Mouse (Mus musculus) mature B cell (primary cell): ENCODE data around the gene D930020B18Rik.

Experiments
- in situ Hi-C: fragments of 300-500 bp; cut with MboI; formaldehyde crosslinking; loops from 2 replicates; pipeline ENCODE4 v1.14.3; 2019

The D930020B18Rik gene

DNA sequence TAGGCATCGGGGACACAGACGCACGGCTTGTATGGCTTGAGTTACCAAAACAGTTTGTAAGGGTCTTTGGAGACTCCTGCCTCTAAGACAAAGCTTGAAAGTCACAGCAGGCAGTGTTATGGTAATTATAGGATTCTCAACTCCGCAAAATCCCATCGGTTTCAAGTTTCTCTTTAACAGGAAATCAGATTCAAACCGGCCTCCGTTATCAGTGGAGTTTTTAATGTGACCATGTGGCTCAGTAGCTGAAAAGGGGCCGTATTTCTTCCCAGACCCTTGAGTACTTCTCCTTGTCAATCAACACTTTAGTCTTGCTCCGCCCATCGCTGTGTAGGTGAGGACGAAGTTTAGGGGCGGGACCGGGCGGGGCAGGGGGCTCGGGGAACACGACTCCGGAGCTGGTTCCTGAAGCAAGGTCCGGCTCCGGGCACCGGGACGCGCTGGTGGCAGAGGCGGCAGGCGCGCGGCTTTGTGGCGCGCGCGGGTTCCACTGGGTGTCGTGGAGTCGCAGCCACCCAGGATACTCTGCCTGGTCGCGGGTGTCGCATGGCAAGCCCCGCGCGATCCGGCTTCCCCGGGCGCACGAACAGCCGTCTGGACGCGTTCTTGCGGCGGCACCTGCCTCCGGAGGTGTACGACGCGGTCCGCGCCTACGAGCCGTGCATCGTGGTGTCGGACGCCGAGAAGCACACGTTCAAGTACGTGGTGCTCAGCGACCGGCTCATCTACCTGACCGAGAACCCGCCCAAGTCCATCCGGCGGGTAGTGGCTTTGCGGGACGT, at the start of gene D930020B18Rik:
Gene D930020B18Rik, plus strand, starts transcription at position 317 of the 782 bp plus-strand sequence.
- in situ Hi-C loops: no loop called here

DNA sequence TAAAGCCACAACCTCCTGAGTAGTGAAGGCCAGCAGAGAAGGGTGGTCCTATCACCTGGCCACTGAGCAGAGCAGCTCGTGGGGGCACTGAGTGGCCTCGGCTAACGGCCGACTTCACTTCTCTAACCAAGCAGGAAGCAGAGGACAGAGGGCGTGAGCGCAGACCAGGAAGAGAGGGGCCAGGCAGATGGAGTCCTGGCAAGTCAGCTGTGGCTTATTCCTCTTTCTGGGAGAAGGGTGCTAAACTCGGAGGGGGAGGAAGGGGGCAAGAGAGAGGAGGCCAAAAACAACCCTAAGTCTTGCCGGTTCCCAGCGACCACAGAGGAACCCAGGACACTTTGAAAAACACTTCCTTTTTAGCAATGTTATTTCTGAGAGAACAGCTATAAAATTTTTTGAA, 44.8 kb upstream of the D930020B18Rik start:
- in situ Hi-C loops: no loop called here

DNA sequence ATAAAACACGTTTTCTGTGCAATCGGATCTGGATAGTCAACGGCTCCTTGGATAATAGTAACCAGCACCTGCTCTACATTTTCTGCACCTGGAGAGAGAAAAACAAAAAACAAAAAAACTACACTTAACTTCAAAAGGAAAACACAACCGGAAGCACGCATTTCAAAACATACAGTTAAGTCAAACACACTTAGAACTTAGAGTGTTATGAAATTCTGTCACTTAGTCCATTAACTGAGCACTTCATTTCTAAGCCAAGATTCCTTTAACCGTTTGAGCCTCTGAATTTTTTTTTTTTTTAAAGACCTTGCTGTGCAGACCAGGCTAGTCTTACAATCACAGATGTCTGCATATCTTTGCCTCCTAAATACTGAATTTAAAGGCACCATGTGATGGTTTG, 40.1 kb upstream of the D930020B18Rik start:
- in situ Hi-C loops: no loop called here

DNA sequence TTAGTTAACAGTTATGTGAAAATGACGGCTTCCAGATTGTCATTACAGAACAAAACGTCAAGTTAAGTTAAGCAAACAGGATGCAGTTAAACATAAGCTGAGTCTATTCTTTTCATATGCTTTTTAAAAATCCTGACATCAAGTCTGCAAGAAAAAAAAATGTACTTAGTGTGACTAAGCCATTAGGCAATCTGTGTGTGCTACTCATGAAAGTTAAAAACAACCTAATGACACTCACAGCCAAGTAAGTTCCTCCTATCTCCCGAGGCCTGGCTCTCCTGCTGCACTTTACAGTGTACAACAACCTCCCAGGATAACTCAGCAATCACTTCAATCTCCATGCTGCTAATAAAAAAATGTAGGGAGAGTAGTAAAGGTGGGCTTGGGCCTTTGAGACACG, 37.8 kb upstream of the D930020B18Rik start:
- in situ Hi-C loops: no loop called here

DNA sequence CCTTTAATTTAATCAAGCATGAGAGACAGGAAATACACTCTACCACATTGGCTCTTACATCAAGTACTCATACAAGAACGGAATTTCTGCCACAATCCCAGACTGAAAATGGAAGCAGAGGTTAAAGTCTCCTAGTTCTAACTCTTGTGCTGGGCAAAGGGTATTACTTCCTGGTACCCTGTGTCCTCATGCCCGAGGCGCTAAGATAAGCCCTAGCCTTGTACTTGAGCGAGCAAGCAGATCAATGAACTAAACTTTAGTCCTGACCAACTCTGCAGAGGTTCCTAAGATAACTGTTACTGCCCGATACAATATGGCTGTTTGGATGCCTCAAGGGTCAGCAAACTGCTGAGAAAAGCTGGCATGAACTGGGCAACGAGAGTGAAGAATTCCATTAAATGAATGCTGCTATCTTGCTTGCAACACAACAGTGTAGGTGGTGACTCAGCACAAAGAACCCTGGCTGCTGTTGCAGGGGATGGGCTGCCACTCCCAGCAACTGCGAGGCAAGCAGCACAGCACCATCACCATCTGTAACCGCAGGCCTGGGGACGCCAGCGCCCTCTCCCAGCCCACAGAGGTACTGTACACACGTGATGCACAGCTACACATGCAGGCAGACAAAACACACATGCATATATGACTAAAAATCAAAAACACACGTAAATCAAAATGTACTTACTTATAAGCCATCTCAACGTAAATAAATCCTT, 36.6 kb upstream of the D930020B18Rik start:
- in situ Hi-C loops: no loop called here

DNA sequence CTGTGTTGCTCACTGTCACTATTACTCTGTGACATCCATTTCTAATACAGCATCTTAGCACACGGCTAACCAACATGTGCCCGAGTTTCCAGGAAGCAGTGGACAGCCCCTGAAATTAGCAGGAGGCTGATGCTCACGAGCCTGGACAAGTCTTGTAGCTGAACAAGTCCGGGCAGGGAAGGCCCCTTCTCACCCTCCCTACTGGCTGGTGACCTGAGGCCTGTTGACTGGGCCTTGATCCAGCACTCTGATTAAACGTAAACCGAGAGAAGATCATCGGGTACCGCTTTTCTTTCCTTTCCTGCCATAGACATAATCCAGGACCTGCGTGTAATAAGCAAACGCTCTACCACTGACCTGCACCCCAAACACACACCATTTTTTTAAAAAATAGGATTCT, 33.2 kb upstream of the D930020B18Rik start:
- in situ Hi-C loops: no loop called here

DNA sequence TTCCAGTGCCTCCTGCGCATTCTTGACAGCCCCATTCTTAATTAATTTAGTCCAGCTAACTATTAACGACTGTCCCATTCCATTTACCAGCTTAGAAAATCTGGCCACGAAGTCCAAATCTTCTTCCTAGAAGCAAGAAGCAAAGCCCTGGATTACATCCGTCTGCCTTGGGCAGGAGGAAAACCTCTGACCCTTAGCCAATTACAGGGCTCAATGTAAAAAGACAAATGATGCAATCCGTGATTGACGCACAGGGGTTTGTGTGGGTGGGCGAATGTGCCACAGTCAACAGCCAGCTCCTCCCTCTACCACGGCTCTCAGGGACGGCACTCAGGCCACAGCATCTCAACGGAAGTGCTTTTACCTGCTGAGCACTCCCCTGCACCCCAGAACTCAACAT, 29.8 kb upstream of the D930020B18Rik start:
- in situ Hi-C loops: no loop called here

DNA sequence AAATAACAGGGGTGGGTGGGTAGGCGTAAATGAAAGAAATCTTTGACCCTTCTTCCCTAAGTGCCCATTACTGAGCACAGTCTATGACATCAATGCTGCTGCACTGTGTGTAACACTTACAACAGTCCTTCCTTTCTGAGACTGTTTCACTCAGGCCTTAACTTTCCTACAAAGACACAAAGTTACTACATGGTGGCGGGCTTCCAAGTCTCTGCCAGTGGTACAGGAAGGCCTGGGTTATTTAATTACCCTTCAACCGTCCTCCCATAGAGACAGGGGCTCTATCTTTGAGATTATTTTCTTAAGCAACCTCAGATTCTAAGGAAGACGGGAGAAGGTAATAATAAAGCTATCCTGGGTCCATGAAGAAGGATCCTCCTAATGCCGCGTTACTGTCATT, 28.9 kb upstream of the D930020B18Rik start:
- in situ Hi-C loops: no loop called here

DNA sequence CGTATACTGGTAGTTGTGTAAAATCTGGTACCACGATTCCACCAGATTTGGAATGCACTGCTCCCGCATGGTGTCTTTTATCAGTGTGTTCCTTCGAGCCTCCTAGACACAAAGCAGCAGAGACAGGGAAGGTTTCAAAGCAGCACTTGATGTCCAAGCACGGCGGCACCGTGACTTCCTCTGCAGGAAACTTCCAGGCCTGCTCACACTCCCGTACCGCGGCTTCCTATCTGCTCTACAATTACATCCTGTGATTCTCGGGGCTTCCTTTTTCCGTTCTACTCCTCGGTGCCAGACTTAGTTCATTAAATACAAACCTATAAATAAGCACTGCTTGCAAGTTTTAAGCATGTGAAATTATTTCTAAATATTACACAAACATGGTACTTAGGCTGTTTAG, 27.8 kb upstream of the D930020B18Rik start:
- in situ Hi-C loops: no loop called here

DNA sequence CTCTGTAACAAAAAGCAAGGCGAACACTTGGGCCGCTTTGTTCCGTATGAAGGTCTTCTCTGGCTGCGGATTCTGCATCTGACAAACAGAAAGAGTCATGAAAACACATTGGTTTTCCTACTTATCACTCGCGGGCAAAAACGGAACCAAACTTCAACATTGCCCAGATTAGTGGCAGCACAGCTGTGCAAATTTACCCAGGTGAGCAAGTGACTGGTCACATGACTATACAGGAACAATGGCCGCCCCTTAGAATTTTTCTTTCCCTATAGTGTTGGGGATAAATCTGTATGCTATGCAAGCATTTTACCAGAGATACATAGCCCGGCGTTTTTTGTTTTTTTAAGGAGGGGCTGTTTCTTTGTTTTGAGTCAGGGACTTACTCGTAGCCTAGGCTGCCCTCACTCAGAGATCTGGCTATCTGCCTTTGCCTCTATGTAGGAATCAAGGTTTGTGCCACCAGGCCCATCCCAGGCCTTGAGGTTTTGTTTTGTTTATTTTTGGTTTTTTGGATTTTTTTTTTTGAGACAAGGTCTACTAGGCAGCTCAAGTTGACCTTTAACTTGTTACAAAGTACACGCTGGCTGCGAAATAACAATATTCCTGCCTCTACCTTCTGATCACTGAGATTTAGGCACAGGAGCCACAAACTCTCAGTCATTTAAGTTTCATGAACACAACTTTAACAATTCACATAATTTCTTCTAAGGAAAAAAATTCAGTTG, 26.1 kb upstream of the D930020B18Rik start:
- in situ Hi-C loops: no loop called here

DNA sequence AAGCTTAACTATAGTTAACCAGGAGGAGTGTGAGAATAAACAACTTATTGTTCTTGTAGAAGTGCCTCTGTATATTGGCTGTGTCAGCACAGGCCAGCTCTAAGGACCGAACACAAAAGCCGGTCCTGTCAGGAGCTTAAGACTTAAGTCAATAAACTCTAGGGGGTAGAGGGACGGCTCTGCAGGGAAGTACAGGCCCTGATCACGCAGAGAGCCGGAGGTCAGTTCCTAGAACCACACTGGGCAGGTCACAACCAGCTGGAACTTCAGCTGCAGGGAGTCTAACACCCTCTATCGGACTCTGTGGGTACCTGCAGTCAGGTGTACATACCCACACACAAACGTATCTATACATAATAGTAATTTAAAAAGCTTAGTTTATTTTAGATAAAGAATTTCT, 25.5 kb upstream of the D930020B18Rik start:
- in situ Hi-C loops: no loop called here

DNA sequence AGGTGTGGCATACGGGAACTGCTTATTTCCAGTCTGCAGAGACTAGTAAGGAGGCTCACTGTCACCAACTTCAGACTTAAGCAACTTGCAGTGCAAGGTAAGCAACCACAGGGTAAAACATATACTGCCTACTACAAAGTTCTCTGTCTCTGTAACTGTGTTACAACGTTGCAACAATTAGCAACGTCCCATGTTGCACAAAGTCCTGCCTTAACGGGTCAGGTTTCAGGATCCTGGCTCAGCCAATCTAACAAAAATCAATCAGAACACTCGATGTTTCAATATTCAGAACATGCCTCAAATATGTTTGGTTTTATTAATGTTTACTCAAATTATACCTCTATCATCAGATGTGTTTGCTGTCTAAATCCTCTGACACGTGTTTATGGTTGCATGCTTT, 19.0 kb upstream of the D930020B18Rik start:
- in situ Hi-C loops: no loop called here

DNA sequence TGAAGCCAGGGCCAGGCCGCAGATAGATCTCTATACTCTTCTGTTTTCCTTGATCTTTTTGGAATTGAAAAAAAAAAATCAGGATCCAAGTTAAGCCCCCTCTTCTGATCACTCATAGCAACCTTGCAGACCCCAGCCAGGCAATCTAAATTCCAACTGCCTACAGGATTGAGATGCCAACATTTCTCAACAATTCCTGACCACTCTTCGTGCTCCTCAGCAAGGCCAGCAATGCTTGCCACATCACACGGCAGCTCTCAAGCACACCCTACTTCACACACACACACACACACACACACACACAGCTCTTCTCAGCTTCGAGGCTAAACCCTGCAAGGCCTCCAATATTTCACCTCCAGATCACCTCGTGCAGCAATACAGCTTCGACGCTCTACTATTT, 17.7 kb upstream of the D930020B18Rik start:
- in situ Hi-C loops: no loop called here

DNA sequence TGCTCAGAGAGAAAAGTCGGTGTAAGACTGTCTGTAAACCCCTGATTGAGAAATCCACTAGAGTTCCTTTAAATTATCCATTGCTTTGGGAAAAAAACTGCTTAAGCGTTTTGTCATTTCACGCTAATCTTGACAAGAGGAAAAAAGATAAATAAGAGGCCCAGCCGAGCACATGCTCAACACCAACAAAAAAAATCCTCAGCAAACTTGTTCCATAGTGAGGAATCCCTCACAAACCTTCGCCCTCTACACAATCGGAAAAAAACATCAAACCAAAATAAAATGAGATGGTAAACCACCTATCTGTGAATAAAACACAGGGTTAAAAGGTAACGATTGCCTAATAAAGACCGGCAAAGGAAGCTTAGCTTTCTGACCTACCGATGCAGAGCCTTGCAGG, 16.4 kb upstream of the D930020B18Rik start:
- in situ Hi-C loops: no loop called here

DNA sequence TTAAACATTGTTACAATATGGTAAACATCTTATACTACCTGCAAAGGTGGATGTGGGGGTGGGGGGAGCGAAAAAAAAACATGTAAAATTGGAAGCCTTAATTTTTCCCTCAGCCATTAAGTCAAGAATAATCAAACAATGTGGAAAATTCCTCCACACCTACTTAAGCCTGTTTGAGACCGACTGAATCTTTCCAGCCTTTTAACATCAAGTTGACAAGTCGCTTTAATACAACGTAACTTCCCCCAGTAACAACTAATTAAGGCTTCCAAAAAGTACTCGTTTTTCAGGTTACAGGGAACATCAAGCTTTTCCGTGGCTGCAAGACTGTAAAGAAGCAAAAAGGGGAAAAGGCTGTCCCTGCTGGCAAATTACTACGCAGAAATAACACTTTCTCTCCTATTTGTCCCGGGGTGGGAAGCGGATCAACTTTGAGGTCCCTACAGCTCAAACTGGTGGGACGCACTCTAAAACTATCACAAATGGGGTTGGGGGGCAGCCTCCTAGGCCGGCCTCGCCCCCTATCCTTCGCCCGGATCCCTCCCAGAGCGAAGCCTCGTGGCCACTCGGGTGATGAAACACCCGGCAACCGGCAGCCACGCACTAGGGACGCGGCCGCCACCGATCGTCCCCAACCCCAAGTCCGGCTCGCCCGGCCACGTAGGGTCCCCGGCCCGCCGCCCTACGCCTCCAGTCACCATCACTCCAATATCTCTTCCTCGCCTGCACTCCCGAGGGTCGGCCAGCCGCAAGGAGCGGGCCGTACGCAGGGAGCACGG, 15.8 kb upstream of the D930020B18Rik start:
- in situ Hi-C loops: no loop called here

DNA sequence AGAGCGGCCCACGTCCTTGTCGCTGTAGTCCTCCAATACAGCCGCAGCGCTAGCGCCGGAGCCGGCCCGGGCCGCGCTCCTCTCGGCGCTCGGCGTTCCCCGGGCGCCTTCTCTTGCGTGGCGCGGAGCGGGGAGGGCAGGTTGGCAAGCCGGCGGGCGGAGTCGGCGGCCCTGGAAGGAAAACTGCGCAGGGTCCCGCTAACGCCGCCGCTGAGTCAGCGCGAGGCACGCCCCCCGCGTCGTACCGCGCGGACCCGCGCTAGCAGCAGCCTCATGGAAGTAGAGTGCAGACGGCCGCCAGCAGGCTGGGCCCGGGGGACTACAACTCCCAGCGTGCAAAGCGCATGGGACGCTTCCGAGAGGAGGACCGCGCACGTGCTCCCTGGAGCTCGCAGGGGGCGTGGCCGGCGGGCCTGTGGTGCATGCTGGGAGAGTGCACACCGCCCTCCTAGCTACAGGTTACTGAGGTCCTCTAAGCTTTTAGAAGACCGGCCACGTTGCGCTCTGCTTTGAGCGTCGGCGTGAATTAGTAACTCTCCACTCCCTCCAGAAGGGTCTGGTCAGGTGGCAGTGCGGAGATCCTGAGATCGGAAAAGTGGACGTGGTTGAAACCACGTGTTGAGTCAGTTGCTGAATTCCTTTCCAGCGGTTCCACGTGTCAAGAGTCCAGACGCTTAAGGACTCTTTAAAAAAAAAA, 15.1 kb upstream of the D930020B18Rik start, which contains the start of gene Xpot:
Gene Xpot, minus strand, starts transcription at position 147 of the 697 bp plus-strand sequence.
- in situ Hi-C loops: no loop called here

DNA sequence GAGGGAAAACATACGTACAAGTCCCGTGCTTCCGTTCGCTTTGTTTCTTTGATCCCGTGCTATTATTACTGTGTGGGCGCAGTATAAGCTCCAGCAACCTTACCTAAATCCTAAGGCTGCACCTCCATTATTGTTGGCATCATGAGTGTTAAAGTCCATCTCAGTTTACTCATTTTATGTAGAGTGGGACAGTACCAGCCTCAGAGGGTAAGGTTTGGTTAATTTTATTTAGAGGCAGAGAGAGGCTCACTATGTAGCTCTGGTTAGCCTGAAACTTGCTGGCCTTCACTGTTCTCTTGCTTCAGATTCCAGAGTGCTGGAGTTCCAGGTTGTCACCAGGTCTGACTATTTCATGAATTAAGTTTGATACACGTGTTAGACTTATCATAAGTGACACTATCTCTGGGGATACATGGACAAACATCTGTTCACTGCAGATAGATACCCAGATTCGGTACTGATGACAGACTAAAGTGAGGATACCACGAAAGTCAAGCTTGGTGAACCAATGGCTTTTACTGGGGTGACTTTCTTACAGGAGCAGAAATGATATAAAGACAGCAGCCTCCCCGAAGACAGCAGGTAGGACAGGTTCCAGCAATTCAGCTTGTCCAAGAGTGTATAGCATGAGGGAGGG, 14.1 kb upstream of the D930020B18Rik start:
- in situ Hi-C loops: no loop called here

DNA sequence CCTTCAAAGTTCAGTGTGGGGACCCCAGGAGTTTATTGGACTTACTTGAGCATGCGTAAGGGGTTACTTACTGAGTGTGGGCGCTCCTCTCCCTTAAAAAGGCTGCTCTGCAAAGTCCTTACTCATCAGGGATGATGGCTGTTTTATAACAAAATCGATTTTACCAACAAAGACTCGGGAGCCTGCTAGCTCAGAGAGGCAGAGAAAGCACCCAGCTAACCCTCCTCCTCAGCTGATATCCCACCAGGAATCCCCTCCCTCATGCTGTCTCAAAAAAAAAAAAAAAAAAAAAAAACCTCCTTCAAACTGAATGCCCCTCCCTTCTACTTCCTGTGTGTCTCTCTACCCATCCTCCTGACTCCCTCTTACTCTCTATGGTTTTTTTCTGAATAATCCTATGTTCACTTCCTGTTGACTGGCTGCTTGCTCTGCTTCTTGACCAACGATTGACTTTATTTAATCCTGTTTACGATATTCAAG, 12.8 kb upstream of the D930020B18Rik start:
- in situ Hi-C loops: no loop called here

DNA sequence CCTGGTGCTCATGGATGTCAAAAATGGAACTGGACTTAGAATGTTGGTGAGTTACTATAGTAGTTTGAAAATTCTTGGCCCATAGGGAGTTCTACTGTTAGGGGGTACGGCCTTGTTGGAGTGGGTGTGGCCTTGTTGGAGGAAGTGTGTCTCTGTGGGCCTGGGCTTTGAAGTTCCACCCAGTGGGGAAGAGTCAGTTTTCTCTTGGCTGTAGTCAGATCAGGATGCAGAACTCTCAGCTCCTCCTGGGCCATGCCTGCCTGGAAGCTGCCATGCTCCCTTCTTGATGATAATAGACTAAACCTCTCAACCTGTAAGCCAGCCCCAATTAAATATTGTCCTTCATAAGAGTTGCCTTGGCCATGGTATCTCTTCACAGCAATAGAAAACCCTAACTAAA, 7.2 kb upstream of the D930020B18Rik start:
- in situ Hi-C loops: no loop called here

DNA sequence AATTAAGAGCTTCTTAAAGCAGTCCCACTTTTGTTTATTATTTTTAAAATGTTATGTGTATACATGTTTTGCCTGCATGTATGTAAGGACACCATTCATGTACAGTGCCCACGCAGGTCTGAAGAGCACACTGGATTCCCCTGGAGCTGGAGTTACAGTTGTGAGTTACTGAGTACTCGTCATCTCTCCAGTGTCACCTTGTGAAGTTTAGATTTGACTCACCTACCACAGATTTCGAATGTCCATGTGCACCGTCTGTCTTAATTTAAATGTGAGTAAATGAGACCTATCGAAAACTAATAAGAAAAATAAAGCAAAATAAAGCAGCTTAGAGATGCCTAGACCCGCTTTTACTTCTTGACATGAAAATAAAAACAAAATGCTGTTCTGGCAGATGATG, 5.1 kb upstream of the D930020B18Rik start:
- in situ Hi-C loops: no loop called here

DNA sequence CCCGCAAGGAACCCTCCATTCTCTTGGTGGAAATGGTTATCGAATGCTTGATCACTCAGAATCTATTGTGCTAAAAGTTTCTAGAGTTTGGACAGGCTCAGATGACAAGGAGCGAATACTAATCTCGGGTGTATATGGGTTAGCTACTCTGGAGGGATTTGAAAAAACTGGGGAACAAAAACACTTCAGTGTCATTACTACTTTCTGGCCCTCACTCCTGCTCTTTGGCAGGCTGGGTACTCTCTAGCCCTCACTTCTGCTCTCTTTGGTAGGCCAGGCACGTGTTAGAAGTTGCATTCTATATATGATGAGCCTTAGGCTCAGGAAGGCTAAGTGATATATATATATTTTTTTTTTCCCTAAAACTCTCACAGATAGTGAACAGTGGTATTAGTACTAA, 1.8 kb upstream of the D930020B18Rik start:
- in situ Hi-C loops: no loop called here
